Mouse (Mus musculus) cerebellum, postnatal 4 days (tissue): ENCODE results near the gene Asb16.

Source experiments
- DNase-seq, 2 experiments: peaks; one replicate each; pipeline ENCODE4 v3.0.0; 2022; ENCODE audit warnings: low spot score in 2 of 2, mixed read lengths in 1 of 2

Asb16 gene

DNA sequence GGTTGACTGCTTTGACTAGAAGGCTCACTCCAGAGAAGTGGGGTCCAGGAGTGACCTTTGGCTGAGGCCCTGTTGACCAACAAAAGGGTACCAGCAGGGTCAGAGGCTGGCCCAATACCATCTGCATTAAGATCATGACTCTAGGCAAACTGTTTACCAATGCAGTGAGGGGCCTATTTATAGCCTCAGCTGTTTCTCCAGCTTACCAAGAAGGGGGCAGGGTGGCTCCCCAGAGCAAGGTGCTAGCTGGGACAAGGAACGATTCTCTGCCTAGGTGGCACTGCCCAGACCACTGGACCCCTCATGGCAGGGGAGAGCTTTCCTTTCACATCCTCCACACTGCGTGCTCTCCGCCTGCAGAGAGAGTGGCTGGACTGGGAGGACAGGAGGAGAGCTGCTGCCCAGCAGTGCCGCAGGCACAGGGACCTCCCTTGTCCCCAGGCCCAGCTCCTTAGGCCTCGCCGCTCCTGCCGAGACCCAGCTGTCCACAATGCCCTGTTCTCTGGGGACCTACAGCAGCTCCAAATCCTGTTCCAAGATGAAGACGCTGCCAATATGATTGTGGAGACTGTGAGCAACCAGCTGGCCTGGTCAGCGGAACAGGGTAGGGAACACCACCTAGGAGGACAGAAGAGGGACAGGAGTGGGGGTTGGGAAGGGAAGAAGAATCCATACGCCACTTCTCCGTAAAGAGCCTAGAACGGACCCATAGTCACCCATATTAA lies at the start of gene Asb16:
Gene Asb16, plus strand, starts transcription at position 224 of the 725 bp plus-strand sequence.
- no peak for DNase-seq

- DNase-seq = peak; percentile 73 to 82
Observed at GRCm38 (mm10) chr11:102218783-102219182, 49.8 kb upstream of the Asb16 start.

DNA sequence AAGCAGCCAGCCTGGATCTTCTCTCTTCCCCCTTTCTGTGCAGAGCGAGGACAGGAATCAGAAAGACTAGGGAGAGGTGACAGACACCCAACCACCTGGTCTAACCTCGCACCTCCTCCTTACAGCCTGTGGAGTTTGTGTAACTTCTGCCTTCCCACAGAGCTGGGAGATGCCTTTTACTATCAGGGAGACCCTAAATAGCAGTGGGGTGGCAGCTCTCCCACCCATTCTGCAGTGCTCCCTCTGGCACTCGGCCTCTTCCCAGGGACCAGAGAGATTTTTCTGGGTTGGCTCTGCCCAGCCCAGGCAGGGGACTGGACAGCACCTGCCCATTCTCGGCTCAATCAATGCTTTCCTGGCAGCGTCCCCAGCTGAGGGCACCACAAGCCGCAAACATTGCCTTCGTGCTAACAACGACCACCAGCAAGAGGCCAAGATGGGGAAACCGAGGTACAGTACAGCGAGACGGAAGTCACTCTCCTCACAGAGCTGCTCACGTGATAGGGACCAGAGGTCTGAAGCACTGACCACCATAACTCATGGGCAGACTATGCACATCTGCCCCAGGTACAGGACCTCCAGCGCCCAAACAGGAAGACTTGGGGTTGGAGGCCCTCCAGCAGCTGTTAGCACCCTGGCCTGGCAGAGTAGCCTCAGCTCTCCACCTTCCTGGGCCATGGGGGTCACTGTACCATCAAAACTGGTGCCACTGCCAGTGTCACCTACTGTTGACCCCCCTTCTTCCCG lies 49.1 kb upstream of the Asb16 start:
- no peak for DNase-seq

- DNase-seq = no peak
Observed at GRCm38 (mm10) chr11:102219994-102220346, 48.6 kb upstream of the Asb16 start.

GRCm38 (mm10) chr11:102220451-102220850 lies 48.1 kb upstream of the Asb16 start:
- DNase-seq = no peak

GRCm38 (mm10) chr11:102221243-102221953 lies 47.1 kb upstream of the Asb16 start:
- DNase-seq = no peak

- no peak for DNase-seq
Observed at GRCm38 (mm10) chr11:102221954-102222351, 46.6 kb upstream of the Asb16 start.

- peak in 1 of 2 experiments; percentile 55 for DNase-seq
Observed at GRCm38 (mm10) chr11:102223166-102223565, 45.4 kb upstream of the Asb16 start.

DNA sequence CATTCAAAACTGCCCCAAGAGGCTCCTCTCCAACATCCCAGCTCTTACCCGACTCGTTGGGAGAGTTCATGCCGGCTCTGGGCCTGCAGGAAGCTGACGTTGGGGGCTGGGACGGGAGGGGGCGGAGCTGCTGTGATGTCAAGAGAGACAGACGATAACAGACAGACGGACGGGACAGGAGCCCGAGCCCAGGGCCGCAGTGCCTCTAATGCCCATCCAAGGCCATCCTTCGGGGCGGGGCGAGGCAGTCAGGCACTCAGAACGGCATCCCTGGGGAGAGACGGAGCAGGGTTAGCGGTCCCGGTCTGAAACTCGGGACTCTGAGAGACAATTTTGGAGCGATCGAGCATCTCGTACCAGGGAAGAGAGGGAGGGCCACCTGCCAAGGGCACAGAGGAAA lies 43.9 kb upstream of the Asb16 start:
- DNase-seq = no peak

- DNase-seq = no peak
Observed at GRCm38 (mm10) chr11:102225221-102225620, 43.3 kb upstream of the Asb16 start.

- no peak for DNase-seq
Observed at GRCm38 (mm10) chr11:102226067-102226978, 42.2 kb upstream of the Asb16 start.

- no peak for DNase-seq
Observed at GRCm38 (mm10) chr11:102227270-102228190, 41.0 kb upstream of the Asb16 start.

GRCm38 (mm10) chr11:102228191-102228545 lies 40.4 kb upstream of the Asb16 start:
- DNase-seq = no peak

GRCm38 (mm10) chr11:102228646-102229268 lies 39.8 kb upstream of the Asb16 start:
- DNase-seq = no peak

- DNase-seq = no peak
Observed at GRCm38 (mm10) chr11:102229331-102229953, 39.1 kb upstream of the Asb16 start.

DNA sequence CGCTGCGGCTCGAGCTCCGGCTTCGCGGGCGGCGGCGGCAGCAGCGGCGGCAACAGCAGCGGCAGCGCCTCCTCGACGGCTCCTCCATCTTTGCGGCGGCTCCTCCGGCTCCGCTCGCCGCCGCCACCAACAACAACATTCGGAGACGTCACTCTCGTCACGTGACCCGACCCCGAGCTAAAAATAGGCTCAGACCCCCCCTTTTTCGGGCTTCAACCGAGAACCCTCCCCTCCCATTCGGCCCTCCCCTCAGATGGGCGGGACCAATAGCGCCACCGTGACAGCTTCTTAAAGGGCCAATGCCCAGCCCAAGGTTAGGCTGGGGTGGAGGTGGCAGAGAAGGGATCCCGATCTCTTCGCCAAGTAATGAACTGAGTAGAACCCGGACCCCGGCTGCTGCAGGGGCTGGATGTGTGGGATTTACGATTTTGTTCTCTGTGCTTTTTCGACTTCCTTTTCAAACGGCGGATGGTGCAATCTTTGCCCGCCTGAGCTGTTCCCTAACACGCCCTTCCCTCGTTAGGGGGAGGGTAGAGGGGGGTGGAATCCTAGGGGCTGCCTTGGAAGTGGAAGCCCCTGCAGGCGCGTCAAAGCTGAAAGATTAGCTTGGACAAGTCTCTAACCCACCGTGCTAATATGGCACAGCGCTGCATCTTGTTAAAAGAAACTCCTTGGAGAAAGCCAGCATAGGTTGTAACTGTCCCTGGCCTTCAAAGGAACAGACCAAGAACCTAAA lies 38.4 kb upstream of the Asb16 start, which contains the start of gene Hdac5:
Gene Hdac5, minus strand, starts transcription at position 161 of the 736 bp plus-strand sequence.
- DNase-seq = peak; percentile 88 to 94

DNA sequence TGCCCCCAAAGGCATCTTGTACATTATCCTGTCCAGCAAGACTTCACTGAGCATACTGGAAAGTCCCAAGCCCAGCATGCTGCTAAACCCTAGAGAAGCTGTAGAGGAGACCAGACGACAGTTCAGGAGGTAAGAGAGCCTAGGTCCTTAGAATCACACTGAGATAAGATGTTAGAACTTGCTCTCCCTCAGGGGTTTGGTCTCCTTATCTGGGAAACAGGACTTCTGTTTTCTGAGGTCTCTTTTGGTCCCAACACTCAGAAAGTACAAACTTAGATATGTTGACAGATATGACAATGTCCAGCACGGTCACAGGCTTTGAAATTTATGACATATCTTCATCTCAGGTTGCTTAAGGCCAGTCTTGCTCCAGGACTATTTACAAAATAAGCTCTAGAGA lies 32.5 kb upstream of the Asb16 start:
- no peak for DNase-seq

- DNase-seq = no peak
Observed at GRCm38 (mm10) chr11:102240636-102241035, 27.9 kb upstream of the Asb16 start.

- no peak for DNase-seq
Observed at GRCm38 (mm10) chr11:102241246-102241645, 27.3 kb upstream of the Asb16 start.
